Mouse (Mus musculus): Measurements from ENCODE around the gene Adgra3. TPM values are rescaled to one million over a fixed set of nuclear protein-coding genes. Genes with fewer than 3 reads are reported as not detected.
A peak's percentile ranks its signal among the peaks of the same experiment; 100 is the strongest.

The Adgra3 gene
- total RNA-seq, 2 experiments from 2014 or later: 14.5 to 21.6 TPM

DNA sequence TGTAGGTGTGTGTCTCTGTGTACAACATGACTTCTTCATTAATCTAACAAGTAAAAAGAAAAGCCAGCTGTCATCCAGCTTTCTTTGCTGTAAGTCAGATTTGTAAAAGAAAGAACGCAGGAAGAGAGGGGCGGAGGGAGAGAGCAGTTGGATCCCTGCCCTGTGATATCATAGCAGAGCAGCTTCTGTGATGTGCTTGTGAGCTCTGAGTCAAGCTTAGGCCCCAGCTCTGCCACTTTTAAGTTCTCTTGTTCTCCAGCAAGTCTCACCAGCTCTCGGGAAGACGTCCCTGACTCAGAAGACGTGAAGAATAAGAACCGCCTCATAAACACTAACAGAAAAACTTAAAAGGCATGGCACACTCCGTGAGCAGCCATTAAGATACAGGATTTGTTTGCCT lies 31.8 kb downstream of the Adgra3 start:
- H3K27ac ChIP-seq: peak overlapping the region; percentile 61; the same call in 1 of the 2 replicates
- no peak for DNase-seq (ENCODE audit: low spot score in 2 of 2)
- no peak for TF ChIP-seq CTCF (conservative IDR thresholded peaks at IDR 0.05)
- no peak overlapping the region for H3K4me3 ChIP-seq

DNA sequence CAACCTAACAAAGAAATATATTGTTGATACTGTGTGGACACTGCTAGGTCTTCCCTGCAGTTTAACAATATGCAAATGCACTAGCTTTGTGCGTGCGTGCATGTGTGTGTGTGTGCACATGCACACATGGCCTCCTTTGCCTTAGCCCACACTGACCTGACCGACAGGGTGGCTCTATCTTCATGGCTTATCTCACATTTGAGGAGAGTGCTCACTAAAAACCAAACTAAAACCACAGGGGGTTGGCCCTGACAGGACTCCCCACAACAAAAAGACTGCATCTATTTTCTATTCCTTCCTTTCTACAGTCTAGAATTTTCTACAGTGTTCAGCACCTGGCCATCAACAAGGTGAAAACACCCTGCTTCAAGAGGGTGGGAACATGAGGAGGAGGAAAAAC lies 32.7 kb downstream of the Adgra3 start:
- no peak for DNase-seq (ENCODE audit: low spot score in 2 of 2)
- H3K4me3 ChIP-seq: no peak overlapping the region
- no peak for TF ChIP-seq CTCF (conservative IDR thresholded peaks at IDR 0.05)
- no peak overlapping the region for H3K27ac ChIP-seq

DNA sequence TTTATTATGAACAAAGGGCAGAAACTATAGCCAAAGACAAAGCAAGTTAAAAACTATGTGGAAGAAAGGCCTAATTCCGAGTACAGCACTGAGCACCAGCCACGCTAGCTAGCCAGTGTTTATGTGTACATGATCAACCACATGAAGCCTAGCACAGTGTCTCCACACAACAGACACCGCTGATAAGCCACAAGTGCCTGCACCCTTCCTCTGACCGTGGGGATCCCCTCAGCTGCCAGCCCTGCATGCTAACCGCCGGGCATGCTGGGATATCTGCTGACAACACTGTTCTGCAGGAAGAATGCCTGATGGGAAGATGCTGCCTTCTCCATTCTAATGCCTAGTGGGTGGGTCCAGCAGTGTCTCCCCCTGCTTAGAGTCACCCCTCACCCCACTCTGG lies 34.7 kb downstream of the Adgra3 start:
- Histone ChIP-seq H3K4me3 (no peak overlapping the region), H3K27ac (no peak overlapping the region)
- no peak for DNase-seq (ENCODE audit: low spot score in 2 of 2)
- TF ChIP-seq CTCF (conservative IDR thresholded peaks at IDR 0.05): no peak

DNA sequence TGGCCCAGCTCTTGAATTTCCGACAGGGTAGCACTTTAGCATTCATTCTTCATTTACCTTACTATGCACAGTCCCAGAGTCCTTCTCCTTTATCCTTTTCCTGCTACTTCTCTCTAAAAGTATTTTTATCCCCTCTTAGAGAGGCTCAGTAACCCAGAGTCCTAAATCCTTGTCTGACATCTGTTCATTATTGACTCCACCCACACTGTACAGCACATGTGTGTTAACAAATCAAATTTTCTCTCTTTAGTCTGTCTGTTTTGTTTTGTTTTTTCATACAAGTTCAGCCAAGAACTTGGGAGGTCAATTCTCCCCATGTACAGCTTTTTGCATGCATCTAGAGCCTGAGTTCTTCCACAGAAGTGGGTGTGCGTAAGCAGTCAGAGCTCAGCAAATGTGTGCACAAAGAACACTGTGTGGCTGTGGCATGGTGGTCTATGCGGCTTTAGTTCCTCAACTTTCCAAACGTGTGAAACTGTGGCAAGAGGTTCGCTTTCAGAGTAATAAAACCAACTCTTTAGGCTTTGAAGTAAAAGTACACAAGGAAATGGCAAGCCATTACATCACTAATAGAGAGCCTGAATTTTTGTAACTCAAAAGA lies 42.7 kb downstream of the Adgra3 start:
- Histone ChIP-seq H3K4me3 (no peak overlapping the region), H3K27ac (no peak overlapping the region)
- DNase-seq (ENCODE audit: low spot score in 2 of 2): no peak
- no peak for TF ChIP-seq CTCF (conservative IDR thresholded peaks at IDR 0.05)

DNA sequence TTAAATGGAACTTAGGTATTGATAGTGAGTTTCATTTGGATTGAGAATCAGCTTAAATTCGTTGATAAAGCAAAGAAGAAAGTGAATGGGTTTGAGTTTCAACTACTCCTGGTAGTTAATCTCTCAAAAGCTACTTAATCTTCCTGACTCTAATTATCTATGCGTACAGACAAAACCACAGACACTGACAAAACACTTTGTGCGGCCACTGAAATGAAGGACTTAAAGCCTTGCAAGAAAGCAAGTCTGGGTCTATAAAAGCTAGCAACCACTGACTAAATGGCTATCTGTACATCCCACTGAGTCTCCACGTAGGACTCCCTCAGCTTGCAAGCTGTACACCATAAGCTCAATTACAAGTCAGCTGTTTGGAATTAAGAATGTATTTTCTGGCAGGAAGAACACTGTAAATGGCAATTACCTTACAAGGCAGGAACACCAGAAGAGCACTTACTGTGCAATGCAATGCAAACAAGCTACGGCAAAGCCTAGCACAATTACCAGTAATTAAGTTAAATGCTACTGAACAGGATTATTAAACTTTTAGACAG lies 43.6 kb downstream of the Adgra3 start:
- no peak for DNase-seq (ENCODE audit: low spot score in 2 of 2)
- no peak overlapping the region for H3K27ac ChIP-seq
- no peak for TF ChIP-seq CTCF (conservative IDR thresholded peaks at IDR 0.05)
- no peak overlapping the region for H3K4me3 ChIP-seq

DNA sequence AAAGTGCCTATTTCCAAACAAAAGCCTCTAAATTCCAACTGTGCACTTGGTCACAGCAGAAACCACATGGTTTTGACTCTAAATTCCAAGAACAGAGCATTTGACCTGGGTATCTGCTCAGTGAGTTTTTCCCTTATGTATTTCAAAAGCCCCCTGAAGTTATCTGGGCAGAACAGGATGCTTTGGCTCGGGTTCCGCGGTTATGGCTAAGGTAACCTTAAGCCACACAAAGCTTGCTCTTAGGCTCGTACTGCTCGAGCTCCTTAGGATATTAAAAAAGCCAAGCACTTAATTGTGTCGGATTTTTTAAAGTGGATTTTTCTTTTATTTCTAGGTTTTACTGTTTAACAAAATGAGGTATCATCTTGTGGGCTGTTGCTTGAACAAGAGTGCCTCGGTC lies 44.1 kb downstream of the Adgra3 start:
- no peak overlapping the region for H3K27ac ChIP-seq
- no peak for TF ChIP-seq CTCF (conservative IDR thresholded peaks at IDR 0.05)
- no peak overlapping the region for H3K4me3 ChIP-seq
- no peak for DNase-seq (ENCODE audit: low spot score in 2 of 2)

DNA sequence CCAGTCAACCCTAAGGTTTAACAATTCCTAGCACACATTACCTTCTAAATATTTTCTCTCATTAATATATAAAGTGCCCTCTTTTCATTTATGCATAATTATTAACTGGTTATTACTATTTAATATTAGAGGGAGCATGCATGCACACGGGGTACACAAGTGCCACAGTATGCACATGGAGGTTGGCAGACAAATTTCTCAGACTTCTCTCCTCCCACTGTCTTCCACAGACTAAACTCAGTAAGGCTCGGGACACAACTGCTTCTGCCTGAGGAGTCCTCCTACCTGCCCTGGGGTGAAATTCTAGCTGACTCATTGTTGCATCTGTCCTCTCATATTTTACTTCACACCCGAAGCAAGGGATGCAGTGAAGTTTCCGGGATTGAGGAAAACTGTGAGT lies 44.8 kb downstream of the Adgra3 start:
- Histone ChIP-seq H3K4me3 (no peak overlapping the region), H3K27ac (no peak overlapping the region)
- TF ChIP-seq CTCF (conservative IDR thresholded peaks at IDR 0.05): no peak
- no peak for DNase-seq (ENCODE audit: low spot score in 2 of 2)

DNA sequence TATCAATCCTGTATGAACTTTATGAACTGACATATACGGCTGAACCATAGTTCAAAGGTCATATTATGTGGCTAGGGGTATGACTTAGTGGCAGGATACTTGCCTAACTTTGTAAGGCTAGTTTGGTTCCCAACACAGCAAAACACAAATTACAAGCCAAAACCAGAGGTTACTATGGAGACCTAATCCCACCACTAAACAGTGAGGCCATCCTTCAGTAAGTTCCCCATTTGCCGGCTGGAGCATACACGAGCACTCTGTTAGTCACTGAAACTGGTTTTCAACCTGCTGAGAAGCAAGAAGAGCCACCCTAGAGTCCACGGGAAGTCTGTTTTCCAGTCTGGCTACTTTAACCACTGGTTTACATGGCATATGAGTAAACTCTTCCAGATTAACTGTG lies 50.0 kb downstream of the Adgra3 start:
- TF ChIP-seq CTCF (conservative IDR thresholded peaks at IDR 0.05): no peak
- DNase-seq (ENCODE audit: low spot score in 2 of 2): no peak
- H3K4me3 ChIP-seq: no peak overlapping the region

DNA sequence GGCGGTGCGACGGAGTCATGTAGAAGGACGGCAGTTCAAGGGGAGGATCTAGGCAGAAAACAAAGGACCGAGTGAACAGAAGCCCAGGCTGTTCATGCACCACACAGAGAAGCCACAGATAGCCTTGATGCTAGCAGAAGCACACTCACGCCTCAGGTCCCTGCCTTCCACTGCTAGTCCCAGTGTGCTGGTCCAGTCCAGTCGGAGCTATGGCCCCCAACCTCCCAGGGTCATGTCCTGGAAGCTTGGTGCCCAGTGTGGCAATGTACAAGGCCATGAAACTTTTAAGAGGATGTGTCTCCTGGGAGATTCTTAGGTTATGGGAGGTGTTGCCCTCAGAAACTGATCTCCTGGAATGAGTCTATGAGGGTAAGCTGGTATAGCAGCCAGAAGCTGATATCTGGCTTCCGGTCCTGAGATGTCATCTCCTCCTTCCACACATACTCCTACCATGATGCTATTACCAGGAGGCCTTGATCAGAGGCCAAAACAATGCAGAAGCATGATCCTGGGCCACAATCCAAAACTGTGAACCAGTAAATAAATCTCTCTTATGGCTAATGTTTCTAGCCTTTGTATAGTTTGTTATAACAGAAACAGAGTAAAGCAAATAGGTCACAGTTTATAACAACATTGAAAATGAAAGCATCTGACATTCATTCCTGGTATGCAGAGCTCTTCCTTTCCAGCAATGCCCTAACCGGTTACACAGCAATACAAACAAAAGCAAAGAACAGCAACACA lies 51.7 kb downstream of the Adgra3 start:
- TF ChIP-seq CTCF (conservative IDR thresholded peaks at IDR 0.05): no peak
- Histone ChIP-seq H3K27ac (no peak overlapping the region), H3K4me3 (no peak overlapping the region)
- no peak for DNase-seq (ENCODE audit: low spot score in 2 of 2)

More for the DNA sequence above, 50.0 kb downstream of the Adgra3 start:
- no peak overlapping the region for H3K27ac ChIP-seq

DNA sequence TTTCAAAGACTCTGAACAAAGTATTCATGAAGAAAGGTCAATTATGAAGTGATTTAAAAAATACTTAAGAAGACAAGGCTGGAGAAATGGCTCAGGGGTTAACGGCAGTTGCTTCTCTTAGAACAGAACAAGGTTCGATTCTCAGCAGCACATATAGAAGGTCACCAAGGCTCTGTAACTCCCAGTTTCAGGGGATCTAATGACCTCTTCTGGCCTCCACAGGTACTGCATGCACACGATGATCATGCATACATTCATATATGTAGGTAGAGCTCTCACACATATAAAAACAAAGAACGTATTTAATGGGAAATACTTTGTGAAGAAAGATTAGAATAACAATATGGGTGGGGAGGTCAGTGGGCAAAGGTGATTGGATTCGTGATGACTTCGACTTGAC lies 56.5 kb downstream of the Adgra3 start:
- no peak overlapping the region for H3K27ac ChIP-seq
- DNase-seq (ENCODE audit: low spot score in 2 of 2): no peak
- H3K4me3 ChIP-seq: no peak overlapping the region
- TF ChIP-seq CTCF (conservative IDR thresholded peaks at IDR 0.05): peak; percentile 74

DNA sequence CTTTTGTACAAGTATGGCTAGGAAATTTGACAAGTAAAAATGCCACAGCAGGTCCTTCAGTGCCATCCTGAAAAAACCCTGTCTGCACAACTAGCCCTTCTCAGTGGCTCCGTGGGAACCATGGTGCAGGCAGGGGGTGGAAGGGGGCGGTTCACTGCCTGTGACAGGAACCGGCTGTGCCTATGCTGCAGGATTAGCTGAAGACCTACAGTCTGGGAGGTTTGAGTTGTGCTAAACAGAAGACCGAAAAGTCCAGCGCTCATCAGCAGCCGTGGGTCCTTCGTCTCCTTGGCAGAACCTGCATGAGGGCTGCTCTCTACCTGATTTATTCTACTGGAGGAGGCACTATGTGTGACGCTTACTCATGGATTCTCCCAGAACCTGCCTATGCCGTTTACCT lies 59.0 kb downstream of the Adgra3 start:
- no peak for TF ChIP-seq CTCF (conservative IDR thresholded peaks at IDR 0.05)
- peak overlapping the region; percentile 11; the same call in 1 of the 2 replicates for H3K27ac ChIP-seq
- DNase-seq (ENCODE audit: low spot score in 2 of 2): no peak
- H3K4me3 ChIP-seq: no peak overlapping the region

DNA sequence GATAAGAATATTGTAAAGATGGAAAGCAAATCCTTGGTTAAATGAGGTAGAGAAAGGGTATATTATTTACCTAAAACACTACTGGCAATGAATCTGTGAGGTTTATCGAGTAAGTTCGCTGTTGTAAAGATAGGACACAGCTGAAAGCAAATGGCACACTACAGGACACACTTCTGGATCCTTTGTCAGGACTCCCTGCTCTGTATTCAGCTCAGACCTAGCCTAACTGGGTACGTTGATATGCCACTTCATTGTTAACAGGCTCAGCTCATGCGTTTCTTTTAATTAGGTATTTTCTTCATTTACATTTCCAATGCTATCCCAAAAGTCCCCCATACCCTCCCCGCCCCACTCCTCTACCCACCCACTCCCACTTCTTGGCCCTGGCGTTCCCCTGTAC lies 61.8 kb downstream of the Adgra3 start:
- no peak overlapping the region; the same call in 1 of the 2 replicates for H3K4me3 ChIP-seq
- no peak for TF ChIP-seq CTCF (conservative IDR thresholded peaks at IDR 0.05)
- H3K27ac ChIP-seq: peak overlapping the region; percentile 82
- DNase-seq (ENCODE audit: low spot score in 2 of 2): no peak

DNA sequence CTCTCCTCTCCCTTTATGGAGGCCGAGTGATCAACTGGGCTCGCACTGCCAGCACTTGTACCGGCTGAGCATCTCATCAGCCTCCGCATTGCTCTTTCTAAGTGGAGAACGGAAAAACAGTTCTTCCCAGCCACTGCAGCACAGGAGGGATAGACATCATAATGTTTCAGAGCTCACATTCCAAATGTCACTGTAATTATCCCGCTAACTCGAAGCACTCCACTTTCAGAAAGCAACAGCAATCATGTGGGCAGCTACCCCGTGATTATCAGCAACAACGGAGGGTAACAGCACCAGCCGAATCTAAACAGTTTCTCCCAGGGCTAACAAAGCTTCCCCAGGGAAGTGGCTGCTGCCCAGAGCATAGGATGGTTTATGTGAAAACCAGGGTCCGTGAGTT lies 62.3 kb downstream of the Adgra3 start:
- no peak overlapping the region; the same call in 1 of the 2 replicates for H3K4me3 ChIP-seq
- DNase-seq (ENCODE audit: low spot score in 2 of 2): peak; percentile 27 to 66
- H3K27ac ChIP-seq: peak overlapping the region; percentile 82
- no peak for TF ChIP-seq CTCF (conservative IDR thresholded peaks at IDR 0.05)
